Mouse (Mus musculus) heart, embryonic 14.5 days (tissue): ENCODE data around the gene Rfng. TPM values are rescaled to one million over a fixed set of nuclear protein-coding genes. Genes with fewer than 3 reads are reported as not detected.

Experiments used
- ATAC-seq: fragments of 200-750 bp; cut with Nextera tagmentation; 2 replicates; pipeline ENCODE4 v1.8.0; 2017; ENCODE audit warnings: low read depth, moderate TSS enrichment; ENCODE audit not compliant: insufficient number of reproducible peaks, insufficient read depth, low FRiP score
- H3K27ac ChIP-seq, 2 experiments: fragments of 200-500 bp in 1 of 2; fragments of 300-500 bp in 1 of 2; sonication (generic) in 1 of 2; replicated peaks in 1 of 2; 2 replicates each; pipeline ENCODE4 v1.5.1; 2012 to 2014; ENCODE audit warnings: low read depth in 2 of 2, low read length in 2 of 2, control low read depth in 1 of 2, mild to moderate bottlenecking in 1 of 2, mixed read lengths in 1 of 2; ENCODE audit not compliant: control insufficient read depth in 1 of 2, insufficient read depth in 1 of 2
- H3K27me3 ChIP-seq: fragments of 300-500 bp; sonication (generic); 2 replicates; pipeline ENCODE4 v1.6.1; 2014; ENCODE audit warnings: mild to moderate bottlenecking, low read length, control low read depth; ENCODE audit not compliant: control insufficient read depth, insufficient read depth
- H3K36me3 ChIP-seq: fragments of 300-500 bp; sonication (generic); 2 replicates; pipeline ENCODE4 v1.6.1; 2014; ENCODE audit warnings: mild to moderate bottlenecking, control low read depth, low read length, mixed read lengths; ENCODE audit not compliant: control insufficient read depth, insufficient read depth
- H3K4me1 ChIP-seq, 2 experiments: fragments of 200-500 bp in 1 of 2; fragments of 300-500 bp in 1 of 2; sonication (generic) in 1 of 2; 2 replicates each; pipeline ENCODE4 v1.6.1; 2012 to 2014; ENCODE audit warnings: low read length in 2 of 2, control low read depth in 1 of 2, mixed read lengths in 1 of 2; ENCODE audit not compliant: control insufficient read depth in 2 of 2, insufficient read depth in 2 of 2
- H3K4me2 ChIP-seq: fragments of 300-500 bp; sonication (generic); 2 replicates; pipeline ENCODE4 v1.6.1; 2014; ENCODE audit warnings: mild to moderate bottlenecking, low read length
- H3K4me3 ChIP-seq, 2 experiments: fragments of 200-500 bp in 1 of 2; fragments of 300-500 bp in 1 of 2; sonication (generic) in 1 of 2; 2 replicates each; pipeline ENCODE4 v1.5.1; 2012 to 2014; ENCODE audit warnings: low read length in 2 of 2, mild to moderate bottlenecking in 2 of 2, control low read depth in 1 of 2, low read depth in 1 of 2, moderate library complexity in 1 of 2; ENCODE audit not compliant: control insufficient read depth in 1 of 2, insufficient read depth in 1 of 2
- H3K9ac ChIP-seq: fragments of 300-500 bp; sonication (generic); 2 replicates; pipeline ENCODE4 v1.6.1; 2014; ENCODE audit warnings: mild to moderate bottlenecking, low read length
- H3K9me3 ChIP-seq: fragments of 300-500 bp; sonication (generic); 2 replicates; pipeline ENCODE4 v1.6.1; 2016; ENCODE audit warnings: low read length, control low read depth; ENCODE audit not compliant: control insufficient read depth
- WGBS: fragments of 180-500 bp; shearing (Covaris S2); extraction: QIAGEN DNeasy Blood & Tissue Kit; methylation state at CpG from one replicate; pipeline ENCODE4 v1.1.7; 2014; 5-methylcytosine and 5-hydroxymethylcytosine counted together
- polyA plus RNA-seq: library from polyadenylated mRNA; unstranded; fragments of >200 nt; fragmentation: Nextera tagmentation; extraction: Ambion mirVana; gene quantifications from 2 replicates; pipeline ENCODE4 v1.2.1, GENCODE M21; 2014

The Rfng gene
- polyA plus RNA-seq, 1 experiment from 2014 or later, result 16.7 TPM

DNA sequence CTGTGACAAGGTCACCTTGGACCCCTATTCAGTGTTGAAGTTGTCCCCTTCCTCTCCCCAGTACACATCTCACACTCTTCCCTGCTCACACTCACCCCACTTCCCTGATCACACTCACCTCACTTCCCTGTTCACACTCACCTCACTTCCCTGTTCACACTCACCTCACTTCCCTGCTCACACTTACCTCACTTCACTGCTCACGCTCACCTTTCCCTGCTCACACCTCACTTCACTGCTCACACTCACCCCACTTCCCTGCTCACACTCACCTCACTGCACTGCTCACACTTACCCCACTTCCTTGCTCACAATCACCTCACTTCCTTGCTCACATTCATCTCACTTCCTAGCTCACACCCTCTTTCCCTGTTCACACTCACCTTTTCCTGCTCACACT lies 52.6 kb downstream of the Rfng start:
- H3K4me2 ChIP-seq, result no peak overlapping the region
- no peaks in the 10 kb centered on the region for H3K9me3 ChIP-seq
- no peak overlapping the region for H3K27ac ChIP-seq
- no peak overlapping the region for H3K4me3 ChIP-seq
- WGBS, result 93% methylated on average over 1 of the region's 1 CpGs
- H3K27me3 ChIP-seq, result peaks cover 15% of the 10 kb centered on the region
- ATAC-seq, result no peak
- H3K36me3 ChIP-seq, result no peaks in the 10 kb centered on the region
- no peak overlapping the region for H3K9ac ChIP-seq
- peaks cover 2 to 6% of the 10 kb centered on the region in 2 experiments; a peak in 1 of 4 replicates for H3K4me1 ChIP-seq

Other genes starting within 250 kb of the Rfng start
- gene Mcrip1, start 234.5 kb downstream of the Rfng start, polyA plus RNA-seq, result 153 and 158 TPM in 2 replicates
- gene Ppp1r27, start 233.1 kb downstream of the Rfng start, polyA plus RNA-seq, result not detected in 2 replicates
- gene P4hb, start 211.0 kb downstream of the Rfng start, polyA plus RNA-seq, result 431 and 451 TPM in 2 replicates
- 360 and 367 TPM in 2 replicates for gene Arhgdia, start 202.6 kb downstream of the Rfng start, polyA plus RNA-seq
- gene Alyref, start 185.8 kb downstream of the Rfng start, polyA plus RNA-seq, result 251 and 254 TPM in 2 replicates
- 223 and 251 TPM in 2 replicates for gene Anapc11, start 185.8 kb downstream of the Rfng start, polyA plus RNA-seq
- 17.5 and 18.9 TPM in 2 replicates for gene Npb, start 175.7 kb downstream of the Rfng start, polyA plus RNA-seq
- gene Pcyt2, start 166.3 kb downstream of the Rfng start, polyA plus RNA-seq, result 72.0 and 73.2 TPM in 2 replicates
- gene Sirt7, start 159.0 kb downstream of the Rfng start, polyA plus RNA-seq, result 17.6 and 18.5 TPM in 2 replicates
- gene Mafg, start 150.6 kb downstream of the Rfng start, polyA plus RNA-seq, result 16.6 and 18.1 TPM in 2 replicates
- gene Pycr1, start 140.4 kb downstream of the Rfng start, polyA plus RNA-seq, result 17.1 and 22.3 TPM in 2 replicates
- gene Myadml2, start 136.0 kb downstream of the Rfng start, polyA plus RNA-seq, result 19.4 and 19.5 TPM in 2 replicates
- gene Notum, start 123.0 kb downstream of the Rfng start, polyA plus RNA-seq, result 1.1 and 1.6 TPM in 2 replicates
- gene Aspscr1, start 111.2 kb downstream of the Rfng start, polyA plus RNA-seq, result 96.6 and 106 TPM in 2 replicates
- 109 and 135 TPM in 2 replicates for gene Cenpx, start 70.5 kb downstream of the Rfng start, polyA plus RNA-seq
- gene Lrrc45, start 70.3 kb downstream of the Rfng start, polyA plus RNA-seq, result 16.9 and 23.7 TPM in 2 replicates
- 0.69 and 1.9 TPM in 2 replicates for gene Rac3, start 62.7 kb downstream of the Rfng start, polyA plus RNA-seq
- 7.7 and 11.9 TPM in 2 replicates for gene Dcxr, start 56.9 kb downstream of the Rfng start, polyA plus RNA-seq
- 1.7 and 4.7 TPM in 2 replicates for gene Cbr2, start 52.1 kb downstream of the Rfng start, polyA plus RNA-seq
- gene Hmga1b, start 21.4 kb downstream of the Rfng start, polyA plus RNA-seq, result 1.9 and 2.9 TPM in 2 replicates
- gene Gps1, start 65 bp upstream of the Rfng start, polyA plus RNA-seq, result 138 and 151 TPM in 2 replicates
- 43.6 and 44.5 TPM in 2 replicates for gene Dus1l, start 12.2 kb upstream of the Rfng start, polyA plus RNA-seq
- 29.6 and 32.0 TPM in 2 replicates for gene Fasn, start 40.3 kb upstream of the Rfng start, polyA plus RNA-seq
- 4.2 and 4.8 TPM in 2 replicates for gene Ccdc57, start 148.7 kb upstream of the Rfng start, polyA plus RNA-seq
- gene Slc16a3, start 164.3 kb upstream of the Rfng start, polyA plus RNA-seq, result 82.5 and 111 TPM in 2 replicates
- 45.1 and 45.6 TPM in 2 replicates for gene Csnk1d, start 207.1 kb upstream of the Rfng start, polyA plus RNA-seq